Mouse (Mus musculus) midbrain, postnatal 0 days (tissue): ENCODE results near the gene Tead3. TPM values are rescaled to one million over a fixed set of nuclear protein-coding genes. Genes with fewer than 3 reads are reported as not detected.

Source experiments
- ATAC-seq: fragments of 200-750 bp; cut with Nextera tagmentation; 2 replicates; pipeline ENCODE4 v1.8.0; 2017; ENCODE audit warnings: moderate number of reproducible peaks, mild to moderate bottlenecking, moderate TSS enrichment, moderate library complexity; ENCODE audit not compliant: low FRiP score
- DNase-seq: peaks from one replicate; pipeline ENCODE4 v3.0.0-alpha.2; 2015; ENCODE audit warnings: low spot score
- H3K27ac ChIP-seq: fragments of 300-500 bp; sonication (generic); 2 replicates; pipeline ENCODE4 v1.5.1; 2014; ENCODE audit warnings: low read depth, mild to moderate bottlenecking, low read length, mixed read lengths
- H3K27me3 ChIP-seq: fragments of 300-500 bp; sonication (generic); 2 replicates; pipeline ENCODE4 v1.6.1; 2014; ENCODE audit warnings: low read length, control low read depth, mixed read lengths; ENCODE audit not compliant: insufficient read depth
- H3K36me3 ChIP-seq: fragments of 300-500 bp; sonication (generic); 2 replicates; pipeline ENCODE4 v1.6.1; 2014; ENCODE audit warnings: low read length, control low read depth, mixed read lengths; ENCODE audit not compliant: insufficient read depth
- H3K4me1 ChIP-seq: fragments of 300-500 bp; sonication (generic); 2 replicates; pipeline ENCODE4 v1.6.1; 2014; ENCODE audit warnings: mild to moderate bottlenecking, control low read depth, antibody characterized with exemption, low read length, mixed read lengths; ENCODE audit not compliant: insufficient read depth
- H3K4me2 ChIP-seq: fragments of 300-500 bp; sonication (generic); 2 replicates; pipeline ENCODE4 v1.6.1; 2014; ENCODE audit warnings: low read depth, mild to moderate bottlenecking, low read length, mixed read lengths; ENCODE audit not compliant: poor library complexity, severe bottlenecking
- H3K4me3 ChIP-seq: fragments of 300-500 bp; sonication (generic); 2 replicates; pipeline ENCODE4 v1.5.1; 2014; ENCODE audit warnings: low read depth, mild to moderate bottlenecking, low read length, moderate library complexity
- H3K9ac ChIP-seq: fragments of 300-500 bp; sonication (generic); replicated peaks from 2 replicates; pipeline ENCODE4 v1.6.1; 2014; ENCODE audit warnings: mild to moderate bottlenecking, low read length, moderate library complexity, mixed read lengths; ENCODE audit not compliant: poor library complexity, severe bottlenecking
- H3K9me3 ChIP-seq: fragments of 300-500 bp; sonication (generic); 2 replicates; pipeline ENCODE4 v1.6.1; 2016; ENCODE audit warnings: low read length, control low read depth
- CTCF ChIP-seq: IDR thresholded peaks from 2 replicates; pipeline ENCODE4 v1.5.1; 2016; ENCODE audit warnings: antibody characterized with exemption, mild to moderate bottlenecking
- WGBS: fragments of 180-500 bp; shearing (Covaris S2); extraction: QIAGEN DNeasy Blood & Tissue Kit; methylation state at CpG from one replicate; pipeline ENCODE4 v1.1.7; 2014; 5-methylcytosine and 5-hydroxymethylcytosine counted together
- polyA plus RNA-seq: library from polyadenylated mRNA; unstranded; fragments of >200 nt; fragmentation: Nextera tagmentation; extraction: Ambion mirVana; gene quantifications from 2 replicates; pipeline ENCODE4 v1.2.1, GENCODE M21; 2015
- total RNA-seq: library from RNA; depleted of rRNA; stranded (reverse); fragments of >200 nt; gene quantifications from 2 replicates; pipeline ENCODE4 v1.2.3, GENCODE M21; 2014

Tead3 gene
- total and polyA plus RNA-seq, 2 experiments from 2014 or later, result 1.2 to 5.4 TPM

DNA sequence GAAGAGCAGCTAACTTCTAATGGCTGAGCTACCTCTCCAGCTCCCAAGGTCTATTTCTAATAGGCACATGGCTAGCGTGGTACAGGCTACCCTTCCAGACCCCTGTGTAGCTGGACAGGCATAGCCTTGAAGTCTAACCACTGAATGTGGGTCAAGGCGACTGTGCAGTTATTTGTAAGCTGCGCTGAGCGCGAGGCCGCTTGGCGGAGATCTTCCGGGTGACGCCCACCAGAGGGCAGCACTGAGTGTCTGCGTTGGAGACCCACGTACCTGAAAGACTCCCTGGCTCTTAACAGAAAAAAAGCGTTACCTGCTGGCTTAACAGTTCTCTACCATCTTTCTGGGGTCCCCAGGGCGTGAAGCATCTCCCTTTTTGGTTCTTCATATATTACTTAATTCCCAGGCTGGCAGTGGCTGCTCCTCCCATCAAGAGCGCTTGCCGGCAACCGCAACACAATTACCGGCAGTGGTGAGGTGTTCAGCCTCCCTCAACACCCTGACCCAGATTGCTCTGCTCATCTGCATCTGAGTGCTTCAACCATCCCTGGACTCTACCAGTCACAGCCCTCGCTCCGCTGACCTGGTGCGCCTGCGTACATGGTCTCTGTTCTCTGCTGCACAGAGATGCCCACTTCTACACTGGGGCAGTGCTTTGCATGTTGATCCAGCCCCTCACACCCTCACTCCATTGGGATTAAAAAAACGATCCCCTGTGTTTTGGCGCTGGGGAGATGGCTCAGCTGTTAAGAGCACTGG lies 35.7 kb upstream of the Tead3 start:
- Histone ChIP-seq H3K4me3 (peak overlapping the region; percentile 23), H3K4me2 (peak overlapping the region; percentile 46), H3K9ac (0 out of 2 replicates have a peak overlapping the region, but pooled peaks have one; percentile 13), H3K36me3 (no peaks in the 10 kb centered on the region), H3K4me1 (no peaks in the 10 kb centered on the region), H3K9me3 (no peaks in the 10 kb centered on the region), H3K27ac (peak overlapping the region; percentile 32; the same call in 1 of the 2 replicates), H3K27me3 (0 out of 2 replicates have a peak, but pooled peaks cover 5% of the 10 kb centered on the region)
- 7% methylated on average over 23 of the region's 23 CpGs for WGBS
- ATAC-seq, result peak; percentile 68; the same call in 1 of the 2 replicates
- DNase-seq, result peak; percentile 86
- peak; percentile 93 for TF ChIP-seq CTCF

- no peaks in the 10 kb centered on the region for H3K9me3 ChIP-seq
- H3K4me1 ChIP-seq, result no peaks in the 10 kb centered on the region
- no peak for ATAC-seq
- no peak overlapping the region for H3K4me2 ChIP-seq
- DNase-seq, result peak; percentile 19
- H3K9ac ChIP-seq, result no peak overlapping the region
- TF ChIP-seq CTCF, result peak; percentile 61
- 62% methylated on average over 4 of the region's 4 CpGs for WGBS
- no peak overlapping the region for H3K27ac ChIP-seq
- no peaks in the 10 kb centered on the region for H3K36me3 ChIP-seq
- H3K4me3 ChIP-seq, result no peak overlapping the region
- 0 out of 2 replicates have a peak, but pooled peaks cover 5% of the 10 kb centered on the region for H3K27me3 ChIP-seq
These were observed 33.7 kb upstream of the Tead3 start for GRCm38 (mm10) chr17:28384298-28384697.

DNA sequence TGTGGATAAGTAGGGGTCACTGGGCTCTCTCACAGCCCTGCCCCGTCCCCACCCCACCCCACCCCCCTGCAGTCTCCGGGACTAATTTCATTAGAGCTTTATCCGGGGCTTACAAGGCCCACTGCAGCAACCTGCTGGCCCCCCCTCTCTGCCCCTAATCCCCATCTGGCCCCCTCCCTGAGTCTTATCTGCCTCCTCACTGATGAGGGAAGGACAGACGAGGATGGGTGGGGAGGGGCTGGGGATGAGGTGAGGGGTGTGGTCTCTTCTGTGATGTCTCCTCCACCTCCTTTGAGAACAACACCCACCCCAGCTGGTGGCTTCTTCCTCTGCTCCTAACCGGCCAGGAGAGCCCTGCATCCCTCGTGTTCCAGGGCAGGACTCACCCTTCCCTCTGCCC lies 29.6 kb upstream of the Tead3 start:
- Histone ChIP-seq H3K9ac (no peak overlapping the region), H3K27me3 (peaks cover 13% of the 10 kb centered on the region; the same call in 1 of the 2 replicates), H3K4me3 (no peak overlapping the region), H3K4me1 (no peaks in the 10 kb centered on the region), H3K36me3 (no peaks in the 10 kb centered on the region), H3K4me2 (no peak overlapping the region), H3K27ac (no peak overlapping the region), H3K9me3 (no peaks in the 10 kb centered on the region)
- DNase-seq, result no peak
- TF ChIP-seq CTCF, result no peak
- ATAC-seq, result no peak
- 9% methylated on average over 6 of the region's 6 CpGs for WGBS

GRCm38 (mm10) chr17:28375592-28376061 lies 25.0 kb upstream of the Tead3 start:
- TF ChIP-seq CTCF, result no peak
- Histone ChIP-seq H3K36me3 (no peaks in the 10 kb centered on the region), H3K9me3 (no peaks in the 10 kb centered on the region), H3K4me1 (no peaks in the 10 kb centered on the region), H3K9ac (no peak overlapping the region), H3K4me3 (no peak overlapping the region), H3K27ac (no peak overlapping the region), H3K27me3 (peaks cover 28% of the 10 kb centered on the region; the same call in 1 of the 2 replicates), H3K4me2 (no peak overlapping the region)
- WGBS, result 23% methylated on average over 17 of the region's 17 CpGs
- no peak for DNase-seq
- ATAC-seq, result no peak

GRCm38 (mm10) chr17:28374494-28374893 lies 23.9 kb upstream of the Tead3 start:
- ATAC-seq (no peak), DNase-seq (no peak)
- Histone ChIP-seq H3K4me3 (no peak overlapping the region), H3K36me3 (no peaks in the 10 kb centered on the region), H3K27me3 (peaks cover 28% of the 10 kb centered on the region; the same call in 1 of the 2 replicates), H3K4me1 (no peaks in the 10 kb centered on the region), H3K4me2 (peak overlapping the region; percentile 26), H3K9me3 (no peaks in the 10 kb centered on the region), H3K27ac (no peak overlapping the region), H3K9ac (no peak overlapping the region)
- 15% methylated on average over 15 of the region's 16 CpGs for WGBS
- TF ChIP-seq CTCF, result no peak

GRCm38 (mm10) chr17:28373821-28374220 lies 23.2 kb upstream of the Tead3 start:
- TF ChIP-seq CTCF, result peak; percentile 79
- Histone ChIP-seq H3K9ac (no peak overlapping the region), H3K36me3 (no peaks in the 10 kb centered on the region), H3K9me3 (no peaks in the 10 kb centered on the region), H3K4me3 (no peak overlapping the region), H3K4me2 (no peak overlapping the region), H3K27me3 (peaks cover 28% of the 10 kb centered on the region; the same call in 1 of the 2 replicates), H3K27ac (no peak overlapping the region), H3K4me1 (no peaks in the 10 kb centered on the region)
- ATAC-seq (no peak), DNase-seq (peak; percentile 32)
- 16% methylated on average over 10 of the region's 10 CpGs for WGBS
